Mouse (Mus musculus) spleen, embryonic (tissue): Measurements from ENCODE around the gene Apol6.

ENCODE experiments used
- CTCF ChIA-PET: fragments of 350-600 bp; sonication (Branson Sonifier 250); formaldehyde crosslinking; loops from one replicate; lab custom pipeline; 2022; lab: Charles Lee

Gene Apol6

GRCm38 (mm10) chr15:77068439-77068861 is 23.9 kb downstream of the Apol6 start:
- CTCF ChIA-PET = no interaction called here

GRCm38 (mm10) chr15:77069019-77069418 is 24.5 kb downstream of the Apol6 start:
- CTCF ChIA-PET = no interaction called here

GRCm38 (mm10) chr15:77070745-77071268 is 26.3 kb downstream of the Apol6 start:
- CTCF ChIA-PET = no interaction called here

GRCm38 (mm10) chr15:77071501-77071900 is 27.0 kb downstream of the Apol6 start:
- CTCF ChIA-PET = no interaction called here

GRCm38 (mm10) chr15:77072556-77073163 is 28.1 kb downstream of the Apol6 start:
- CTCF ChIA-PET = no interaction called here

GRCm38 (mm10) chr15:77076523-77076922 is 32.0 kb downstream of the Apol6 start:
- CTCF ChIA-PET = no interaction called here

GRCm38 (mm10) chr15:77077906-77078305 is 33.4 kb downstream of the Apol6 start:
- CTCF ChIA-PET = no interaction called here

GRCm38 (mm10) chr15:77078786-77079185 is 34.3 kb downstream of the Apol6 start:
- CTCF ChIA-PET = interaction anchor here (0.7 kb wide), 1 partner anchor 24 kb away, joined by 3 read pairs; no protein-coding TSS in a partner anchor

- CTCF ChIA-PET = no interaction called here
Observed at GRCm38 (mm10) chr15:77079256-77079822, 34.8 kb downstream of the Apol6 start.

GRCm38 (mm10) chr15:77079890-77080361 is 35.4 kb downstream of the Apol6 start:
- CTCF ChIA-PET = no interaction called here

GRCm38 (mm10) chr15:77080684-77081254 is 36.2 kb downstream of the Apol6 start:
- CTCF ChIA-PET = no interaction called here

- CTCF ChIA-PET = no interaction called here
Observed at GRCm38 (mm10) chr15:77081454-77081853, 36.9 kb downstream of the Apol6 start.

- CTCF ChIA-PET = no interaction called here
Observed at GRCm38 (mm10) chr15:77085818-77086217, 41.3 kb downstream of the Apol6 start.

GRCm38 (mm10) chr15:77086488-77086887 is 42.0 kb downstream of the Apol6 start:
- CTCF ChIA-PET = no interaction called here

- CTCF ChIA-PET = no interaction called here
Observed at GRCm38 (mm10) chr15:77089249-77089648, 44.7 kb downstream of the Apol6 start.

GRCm38 (mm10) chr15:77090531-77090930 is 46.0 kb downstream of the Apol6 start:
- CTCF ChIA-PET = no interaction called here

- CTCF ChIA-PET = no interaction called here
Observed at GRCm38 (mm10) chr15:77091394-77091793, 46.9 kb downstream of the Apol6 start.

- CTCF ChIA-PET = no interaction called here
Observed at GRCm38 (mm10) chr15:77094431-77094830, 49.9 kb downstream of the Apol6 start.

GRCm38 (mm10) chr15:77095216-77095615 is 50.7 kb downstream of the Apol6 start:
- CTCF ChIA-PET = no interaction called here

- CTCF ChIA-PET = no interaction called here
Observed at GRCm38 (mm10) chr15:77097358-77097757, 52.8 kb downstream of the Apol6 start.

GRCm38 (mm10) chr15:77099756-77100155 is 55.2 kb downstream of the Apol6 start:
- CTCF ChIA-PET = no interaction called here

- CTCF ChIA-PET = no interaction called here
Observed at GRCm38 (mm10) chr15:77102685-77103084, 58.2 kb downstream of the Apol6 start.
